Mouse (Mus musculus): ENCODE measurements around the gene Copb1. TPM values are rescaled to one million over a fixed set of nuclear protein-coding genes. Genes with fewer than 3 reads are reported as not detected.
A peak's percentile ranks its signal among the peaks of the same experiment; 100 is the strongest.

Copb1 gene
- polyA plus RNA-seq, 1 experiment = 13.3 TPM

- Histone ChIP-seq H3K27ac (ENCODE audit: insufficient read depth, low read length) (no peak overlapping the region), H3K36me3 (ENCODE audit: control insufficient read depth, insufficient read depth, low read length) (peaks cover 33% of the 10 kb centered on the region), H3K27me3 (ENCODE audit: control insufficient read depth, insufficient read depth, low read length) (no peaks in the 10 kb centered on the region), H3K4me3 (ENCODE audit: extremely low read depth, insufficient read depth, insufficient read length) (no peak overlapping the region), H3K4me1 (ENCODE audit: control insufficient read depth, insufficient read depth, insufficient read length) (no peaks in the 10 kb centered on the region)
- 95% methylated on average over 3 of the region's 3 CpGs for WGBS
- DNase-seq (ENCODE audit: low read depth in 1 of 2, low spot score in 2 of 2) = no peak
- TF ChIP-seq POLR2A (IDR thresholded peaks at IDR 0.05; ENCODE audit: low read depth, low read length) (no peak), CTCF (IDR thresholded peaks at IDR 0.05; ENCODE audit: extremely low read depth, insufficient read depth, insufficient read length, insufficient replicate concordance) (no peak)
These were observed 22.7 kb downstream of the Copb1 start for GRCm38 (mm10) chr7:114231857-114232256.

- H3K27me3 ChIP-seq (ENCODE audit: control insufficient read depth, insufficient read depth, low read length) = no peaks in the 10 kb centered on the region
- TF ChIP-seq POLR2A (IDR thresholded peaks at IDR 0.05; ENCODE audit: low read depth, low read length) (no peak), CTCF (IDR thresholded peaks at IDR 0.05; ENCODE audit: extremely low read depth, insufficient read depth, insufficient read length, insufficient replicate concordance) (no peak)
- 98% methylated on average over 1 of the region's 1 CpGs for WGBS
- no peak overlapping the region for H3K27ac ChIP-seq (ENCODE audit: insufficient read depth, low read length)
- no peak overlapping the region for H3K4me3 ChIP-seq (ENCODE audit: extremely low read depth, insufficient read depth, insufficient read length)
- no peak for DNase-seq (ENCODE audit: low read depth in 1 of 2, low spot score in 2 of 2)
- H3K36me3 ChIP-seq (ENCODE audit: control insufficient read depth, insufficient read depth, low read length) = peaks cover 30% of the 10 kb centered on the region
- H3K4me1 ChIP-seq (ENCODE audit: control insufficient read depth, insufficient read depth, insufficient read length) = no peaks in the 10 kb centered on the region
These were observed 28.0 kb downstream of the Copb1 start for GRCm38 (mm10) chr7:114226521-114226920.

GRCm38 (mm10) chr7:114220433-114220832, 34.1 kb downstream of the Copb1 start:
- no peak for DNase-seq (ENCODE audit: low read depth in 1 of 2, low spot score in 2 of 2)
- Histone ChIP-seq H3K27ac (ENCODE audit: insufficient read depth, low read length) (no peak overlapping the region), H3K27me3 (ENCODE audit: control insufficient read depth, insufficient read depth, low read length) (no peaks in the 10 kb centered on the region), H3K4me1 (ENCODE audit: control insufficient read depth, insufficient read depth, insufficient read length) (no peaks in the 10 kb centered on the region), H3K36me3 (ENCODE audit: control insufficient read depth, insufficient read depth, low read length) (peaks cover 21% of the 10 kb centered on the region), H3K4me3 (ENCODE audit: extremely low read depth, insufficient read depth, insufficient read length) (no peak overlapping the region)
- TF ChIP-seq CTCF (IDR thresholded peaks at IDR 0.05; ENCODE audit: extremely low read depth, insufficient read depth, insufficient read length, insufficient replicate concordance) = no peak
- TF ChIP-seq POLR2A (IDR thresholded peaks at IDR 0.05; ENCODE audit: low read depth, low read length) = no peak
- 82% methylated on average over 4 of the region's 4 CpGs for WGBS

- no peak overlapping the region for H3K27ac ChIP-seq (ENCODE audit: insufficient read depth, low read length)
- H3K27me3 ChIP-seq (ENCODE audit: control insufficient read depth, insufficient read depth, low read length) = no peaks in the 10 kb centered on the region
- DNase-seq (ENCODE audit: low read depth in 1 of 2, low spot score in 2 of 2) = no peak
- 85% methylated on average over 2 of the region's 2 CpGs for WGBS
- H3K36me3 ChIP-seq (ENCODE audit: control insufficient read depth, insufficient read depth, low read length) = peaks cover 18% of the 10 kb centered on the region
- no peaks in the 10 kb centered on the region for H3K4me1 ChIP-seq (ENCODE audit: control insufficient read depth, insufficient read depth, insufficient read length)
- TF ChIP-seq CTCF (IDR thresholded peaks at IDR 0.05; ENCODE audit: extremely low read depth, insufficient read depth, insufficient read length, insufficient replicate concordance) (no peak), POLR2A (IDR thresholded peaks at IDR 0.05; ENCODE audit: low read depth, low read length) (no peak)
- no peak overlapping the region for H3K4me3 ChIP-seq (ENCODE audit: extremely low read depth, insufficient read depth, insufficient read length)
These were observed 37.6 kb downstream of the Copb1 start for GRCm38 (mm10) chr7:114216908-114217307.

- DNase-seq (ENCODE audit: low read depth in 1 of 2, low spot score in 2 of 2) = no peak
- peaks cover 12% of the 10 kb centered on the region for H3K36me3 ChIP-seq (ENCODE audit: control insufficient read depth, insufficient read depth, low read length)
These were observed 40.1 kb downstream of the Copb1 start for GRCm38 (mm10) chr7:114214385-114214784.

GRCm38 (mm10) chr7:114213537-114213936, 41.0 kb downstream of the Copb1 start:
- 49% methylated on average over 2 of the region's 2 CpGs for WGBS
- Histone ChIP-seq H3K27me3 (ENCODE audit: control insufficient read depth, insufficient read depth, low read length) (no peaks in the 10 kb centered on the region), H3K27ac (ENCODE audit: insufficient read depth, low read length) (no peak overlapping the region), H3K36me3 (ENCODE audit: control insufficient read depth, insufficient read depth, low read length) (peaks cover 12% of the 10 kb centered on the region), H3K4me3 (ENCODE audit: extremely low read depth, insufficient read depth, insufficient read length) (no peak overlapping the region), H3K4me1 (ENCODE audit: control insufficient read depth, insufficient read depth, insufficient read length) (no peaks in the 10 kb centered on the region)
- peak in 1 of 2 experiments; percentile 47 for DNase-seq (ENCODE audit: low read depth in 1 of 2, low spot score in 2 of 2)
- TF ChIP-seq CTCF (IDR thresholded peaks at IDR 0.05; ENCODE audit: extremely low read depth, insufficient read depth, insufficient read length, insufficient replicate concordance) (no peak), POLR2A (IDR thresholded peaks at IDR 0.05; ENCODE audit: low read depth, low read length) (no peak)

More at GRCm38 (mm10) chr7:114214385-114214784, 40.1 kb downstream of the Copb1 start:
- no peak overlapping the region for H3K27ac ChIP-seq (ENCODE audit: insufficient read depth, low read length)
- H3K27me3 ChIP-seq (ENCODE audit: control insufficient read depth, insufficient read depth, low read length) = no peaks in the 10 kb centered on the region
- TF ChIP-seq CTCF (IDR thresholded peaks at IDR 0.05; ENCODE audit: extremely low read depth, insufficient read depth, insufficient read length, insufficient replicate concordance) = no peak
- TF ChIP-seq POLR2A (IDR thresholded peaks at IDR 0.05; ENCODE audit: low read depth, low read length) = no peak
- H3K4me3 ChIP-seq (ENCODE audit: extremely low read depth, insufficient read depth, insufficient read length) = no peak overlapping the region
- 93% methylated on average over 1 of the region's 1 CpGs for WGBS
- no peaks in the 10 kb centered on the region for H3K4me1 ChIP-seq (ENCODE audit: control insufficient read depth, insufficient read depth, insufficient read length)

- H3K27me3 ChIP-seq (ENCODE audit: control insufficient read depth, insufficient read depth, low read length) = no peaks in the 10 kb centered on the region
- no peak overlapping the region for H3K4me3 ChIP-seq (ENCODE audit: extremely low read depth, insufficient read depth, insufficient read length)
- no peak overlapping the region for H3K27ac ChIP-seq (ENCODE audit: insufficient read depth, low read length)
- no peaks in the 10 kb centered on the region for H3K4me1 ChIP-seq (ENCODE audit: control insufficient read depth, insufficient read depth, insufficient read length)
- DNase-seq (ENCODE audit: low read depth in 1 of 2, low spot score in 2 of 2) = no peak
- TF ChIP-seq POLR2A (IDR thresholded peaks at IDR 0.05; ENCODE audit: low read depth, low read length) (no peak), CTCF (IDR thresholded peaks at IDR 0.05; ENCODE audit: extremely low read depth, insufficient read depth, insufficient read length, insufficient replicate concordance) (no peak)
- peaks cover 4% of the 10 kb centered on the region for H3K36me3 ChIP-seq (ENCODE audit: control insufficient read depth, insufficient read depth, low read length)
- 70% methylated on average over 3 of the region's 3 CpGs for WGBS
These were observed 43.9 kb downstream of the Copb1 start for GRCm38 (mm10) chr7:114210618-114211017.
